Mouse (Mus musculus): Measurements from ENCODE around the gene Rsrc1. TPM values are rescaled to one million over a fixed set of nuclear protein-coding genes. Genes with fewer than 3 reads are reported as not detected.
"Not testable (repeated sequence)": the region's sequence is repeated elsewhere in the genome, so short reads cannot be mapped to it uniquely, and the experiment has no call there.

Rsrc1 gene
- total RNA-seq, 2 experiments from 2014 or later, result 31.0 to 31.1 TPM

DNA sequence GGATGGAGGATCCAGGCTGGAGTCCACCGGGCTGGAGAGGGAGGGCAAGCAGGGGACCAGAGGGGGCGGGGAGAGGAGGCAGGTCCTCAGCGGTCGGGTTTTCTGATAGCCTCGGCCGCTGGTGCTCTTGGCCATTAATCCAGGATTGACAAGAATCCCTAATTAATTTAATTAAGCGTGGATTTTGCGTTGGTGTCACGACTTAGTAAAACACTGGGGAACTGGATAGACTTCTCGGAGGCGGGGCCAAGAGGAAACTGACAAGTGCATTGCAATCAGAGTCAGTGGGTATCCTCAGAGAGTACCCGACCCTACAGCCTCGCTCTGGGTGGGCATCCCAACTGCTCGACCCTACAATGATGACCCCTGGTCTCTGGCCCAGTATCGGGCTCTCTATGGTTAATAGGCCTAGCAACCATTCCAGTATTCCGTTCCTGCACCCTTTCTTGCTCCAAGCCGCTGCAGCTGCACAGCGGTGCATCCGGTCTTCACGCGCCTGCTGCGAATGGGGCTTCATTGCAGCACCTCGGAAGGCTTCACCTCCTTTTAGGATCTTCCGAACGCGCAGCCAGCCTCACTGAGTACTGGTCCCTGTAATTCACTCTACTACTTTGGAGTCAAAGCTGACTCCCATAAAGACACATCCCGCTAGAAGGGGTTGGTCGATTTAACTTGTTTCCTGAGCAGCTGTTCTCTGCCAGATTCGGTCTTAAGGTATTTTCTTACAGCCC is 1.2 kb downstream of the Rsrc1 start:
- intact Hi-C loops (cut with DNase I), result loop anchor here (5.0 kb wide), 1 partner anchor 570 kb away; no protein-coding TSS in a partner anchor

GRCm38 (mm10) chr3:66983481-66983880 is 2.3 kb downstream of the Rsrc1 start:
- DNase-seq (ENCODE audit: low spot score in 2 of 2), result no peak
- intact Hi-C loops (cut with DNase I), result loop anchor here (5.0 kb wide), 1 partner anchor 571 kb away; no protein-coding TSS in a partner anchor

More for the DNA sequence above, 1.2 kb downstream of the Rsrc1 start:
- peak; percentile 19 to 24 for DNase-seq (ENCODE audit: low spot score in 2 of 2)

GRCm38 (mm10) chr3:66985539-66986286 is 4.5 kb downstream of the Rsrc1 start:
- intact Hi-C loops (cut with DNase I), result no loop called here
- DNase-seq (ENCODE audit: low spot score in 2 of 2), result peak; percentile 83 to 84

DNA sequence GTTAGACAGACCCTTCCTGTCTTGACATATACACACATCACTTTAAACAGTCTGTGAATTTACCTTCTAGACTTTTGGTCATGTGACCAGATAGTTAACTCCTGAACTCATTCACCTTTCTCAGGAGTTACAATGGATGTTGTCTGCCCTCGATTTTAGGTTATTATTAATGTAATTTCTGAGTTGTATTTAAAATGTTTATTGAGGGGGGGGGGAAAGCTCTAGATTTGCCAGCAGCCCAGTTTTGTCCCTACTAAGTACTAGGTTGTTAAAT is 5.0 kb downstream of the Rsrc1 start:
- no peak for DNase-seq (ENCODE audit: low spot score in 2 of 2)
- intact Hi-C loops (cut with DNase I), result no loop called here

DNA sequence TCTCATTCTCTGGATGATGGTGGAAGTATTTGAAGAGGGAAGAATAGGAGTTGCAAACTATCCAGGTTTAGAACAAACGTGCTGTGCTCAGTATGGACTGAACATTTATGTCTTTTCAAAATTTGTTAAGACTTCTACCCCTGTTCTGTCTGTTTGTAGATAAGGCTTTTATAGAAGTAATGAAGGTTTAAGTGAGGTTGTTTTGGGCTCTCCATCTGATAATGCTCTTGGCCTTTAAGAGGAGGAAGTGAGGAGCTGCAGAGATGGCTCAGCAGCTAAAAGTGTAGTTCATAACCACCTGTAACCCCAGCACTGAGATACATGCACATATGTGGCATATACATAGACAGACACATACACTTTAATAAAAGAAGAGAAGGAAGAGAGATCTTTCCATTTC is 15.6 kb downstream of the Rsrc1 start:
- DNase-seq (ENCODE audit: low spot score in 2 of 2), result no peak
- intact Hi-C loops (cut with DNase I), result no loop called here

DNA sequence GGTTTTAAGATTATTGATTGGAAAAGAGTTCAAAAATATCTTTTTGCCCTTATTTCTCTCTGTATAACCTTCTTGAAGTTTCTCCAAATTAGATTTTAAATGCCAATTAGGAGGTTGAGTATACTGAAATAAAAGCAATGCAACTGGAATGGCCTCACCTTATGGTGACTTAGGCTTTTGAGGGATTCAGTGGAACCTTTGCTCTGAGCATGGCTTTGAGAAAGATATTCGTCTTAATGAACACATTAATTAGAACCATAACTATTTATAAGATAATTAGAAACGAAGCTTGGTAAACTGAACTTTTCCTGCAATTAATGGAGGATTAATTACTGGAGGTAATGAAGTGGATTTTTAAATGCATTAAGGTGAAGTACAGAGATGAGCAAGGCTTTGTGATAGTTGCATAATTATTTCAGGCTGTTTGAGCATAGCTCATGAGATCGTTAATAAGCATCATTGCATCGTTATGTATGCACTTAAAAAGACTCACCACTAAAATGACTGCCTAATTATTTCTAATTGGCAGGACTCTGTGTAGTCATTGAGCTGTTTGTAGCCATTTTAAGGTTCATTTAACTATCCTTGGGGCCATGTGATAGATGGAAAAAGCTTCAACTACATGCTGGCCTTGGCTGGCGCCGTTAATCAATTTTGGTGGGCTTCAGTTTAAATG is 55.3 kb downstream of the Rsrc1 start:
- DNase-seq (ENCODE audit: low spot score in 2 of 2), result no peak
- intact Hi-C loops (cut with DNase I), result no loop called here

GRCm38 (mm10) chr3:67059755-67060154 is 78.6 kb downstream of the Rsrc1 start:
- DNase-seq (ENCODE audit: low spot score in 2 of 2), result no peak
- intact Hi-C loops (cut with DNase I), result no loop called here

GRCm38 (mm10) chr3:67070575-67071488 is 89.6 kb downstream of the Rsrc1 start:
- intact Hi-C loops (cut with DNase I), result no loop called here

DNA sequence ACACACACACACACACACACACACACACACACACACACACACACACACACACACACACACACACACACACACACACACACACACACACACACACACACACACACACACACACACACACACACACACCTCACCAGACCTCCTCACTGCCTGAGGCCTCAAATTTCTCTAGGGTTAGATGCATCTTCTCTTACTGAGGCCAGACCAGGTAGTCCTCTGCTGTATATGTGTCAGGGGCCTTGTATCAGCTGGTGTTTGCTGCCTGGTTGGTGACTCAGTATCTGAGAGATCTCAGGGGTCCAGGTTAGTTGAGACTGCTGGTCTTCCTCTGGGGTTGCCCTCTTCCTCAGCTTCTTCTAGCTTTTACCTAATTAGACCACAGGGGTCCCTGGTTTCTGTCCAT is 92.5 kb downstream of the Rsrc1 start:
- DNase-seq (ENCODE audit: low spot score in 2 of 2); intact Hi-C loops (cut with DNase I): not testable (repeated sequence)

More at GRCm38 (mm10) chr3:67070575-67071488, 89.6 kb downstream of the Rsrc1 start:
- no peak for DNase-seq (ENCODE audit: low spot score in 2 of 2)

- DNase-seq (ENCODE audit: low spot score in 2 of 2), result no peak
- intact Hi-C loops (cut with DNase I), result no loop called here
These were observed 94.3 kb downstream of the Rsrc1 start for GRCm38 (mm10) chr3:67075484-67075883.

GRCm38 (mm10) chr3:67084742-67085141 is 103.6 kb downstream of the Rsrc1 start:
- DNase-seq (ENCODE audit: low spot score in 2 of 2), result no peak

GRCm38 (mm10) chr3:67108428-67108827 is 127.2 kb downstream of the Rsrc1 start:
- DNase-seq (ENCODE audit: low spot score in 2 of 2), result no peak
- intact Hi-C loops (cut with DNase I), result no loop called here

More at GRCm38 (mm10) chr3:67084742-67085141, 103.6 kb downstream of the Rsrc1 start:
- intact Hi-C loops (cut with DNase I), result no loop called here

GRCm38 (mm10) chr3:67116317-67116716 is 135.1 kb downstream of the Rsrc1 start:
- intact Hi-C loops (cut with DNase I), result no loop called here
- no peak for DNase-seq (ENCODE audit: low spot score in 2 of 2)

DNA sequence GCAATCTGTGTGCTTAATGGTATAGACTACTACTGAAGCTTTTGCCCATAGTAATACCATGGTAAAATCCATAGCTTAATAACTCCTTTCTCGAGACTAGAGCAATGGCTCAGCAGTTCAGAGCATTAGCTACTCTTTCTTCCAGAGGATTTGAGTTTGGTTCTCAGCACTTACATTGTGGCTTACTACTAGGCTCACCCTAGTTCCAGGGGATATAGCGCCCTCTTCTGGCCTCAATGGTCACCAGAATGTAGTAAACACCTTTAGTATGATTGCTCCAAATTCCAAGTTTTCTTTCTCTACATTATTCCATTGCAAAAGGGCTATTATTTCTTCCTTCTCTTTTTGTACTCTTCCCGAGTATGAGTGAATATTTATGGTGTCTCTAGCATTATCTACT is 151.3 kb downstream of the Rsrc1 start:
- intact Hi-C loops (cut with DNase I), result no loop called here

DNA sequence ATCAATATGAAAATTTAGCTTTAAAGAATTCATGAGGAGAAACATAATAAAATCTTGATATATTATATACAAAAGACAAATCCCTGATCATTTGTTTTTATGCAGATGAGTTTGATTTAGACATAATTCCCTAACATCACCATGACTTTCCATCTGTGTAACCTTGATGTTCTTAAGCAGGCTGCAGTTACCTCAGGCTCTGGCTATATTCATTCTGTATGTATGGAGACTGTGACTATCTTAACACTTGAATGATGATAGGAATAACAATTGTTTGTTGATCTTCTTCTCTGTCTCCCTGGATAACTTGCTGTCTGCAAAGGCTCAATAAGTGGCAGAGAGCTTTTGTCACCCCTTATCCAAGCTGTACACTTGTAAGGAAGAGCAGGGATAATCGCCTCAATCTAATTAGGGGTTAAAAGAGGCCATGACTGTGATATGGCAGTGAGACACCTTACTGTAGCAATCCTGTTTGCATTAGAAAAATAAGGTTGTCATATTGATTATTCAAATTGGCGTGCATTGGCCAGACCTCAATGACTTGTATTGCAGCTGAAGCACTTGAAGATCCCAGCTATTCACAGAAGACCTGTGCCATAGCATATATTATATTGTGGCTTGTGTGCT is 154.7 kb downstream of the Rsrc1 start:
- intact Hi-C loops (cut with DNase I), result no loop called here
- DNase-seq (ENCODE audit: low spot score in 2 of 2), result no peak

More for the DNA sequence above, 151.3 kb downstream of the Rsrc1 start:
- DNase-seq (ENCODE audit: low spot score in 2 of 2), result no peak

GRCm38 (mm10) chr3:67144952-67145351 is 163.8 kb downstream of the Rsrc1 start:
- DNase-seq (ENCODE audit: low spot score in 2 of 2), result no peak
- intact Hi-C loops (cut with DNase I), result no loop called here

DNA sequence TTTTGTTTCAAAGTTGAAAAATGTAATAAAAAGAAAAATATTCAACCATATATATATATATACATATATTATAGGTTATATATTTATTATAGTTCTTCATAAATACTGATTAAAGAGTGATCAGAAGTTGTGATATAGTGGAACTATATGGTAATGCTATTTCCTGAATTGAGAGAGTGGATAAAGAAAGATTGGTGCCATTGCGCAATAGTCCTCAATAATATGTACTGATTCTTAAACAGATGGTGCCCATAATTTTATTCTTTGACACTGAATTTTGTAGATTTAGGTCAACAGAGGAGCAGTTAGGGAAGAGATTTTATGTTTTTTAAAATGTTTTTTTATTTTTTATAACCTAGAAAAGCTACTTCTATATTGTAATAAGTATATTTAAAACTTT is 165.1 kb downstream of the Rsrc1 start:
- intact Hi-C loops (cut with DNase I), result no loop called here
- DNase-seq (ENCODE audit: low spot score in 2 of 2), result no peak

DNA sequence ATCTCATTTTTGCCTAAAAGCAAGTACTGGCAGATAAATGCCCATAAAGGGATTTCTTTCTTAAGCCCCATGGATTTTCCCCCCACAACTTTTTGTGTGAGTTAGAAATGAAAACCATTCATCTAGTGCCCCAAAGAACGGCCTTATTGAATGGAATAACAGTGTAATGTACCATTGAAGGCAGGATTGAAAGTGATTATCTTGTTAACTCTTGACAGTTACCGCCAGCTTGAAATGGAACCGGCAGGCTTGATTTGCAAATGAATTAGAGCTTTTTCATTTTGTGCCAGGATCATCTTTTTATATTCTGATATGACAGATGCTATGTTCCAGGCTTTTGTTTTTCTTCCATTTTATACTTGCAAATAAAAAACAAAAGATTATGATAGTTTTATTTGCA is 166.1 kb downstream of the Rsrc1 start:
- intact Hi-C loops (cut with DNase I), result no loop called here
- no peak for DNase-seq (ENCODE audit: low spot score in 2 of 2)

- intact Hi-C loops (cut with DNase I), result no loop called here
- no peak for DNase-seq (ENCODE audit: low spot score in 2 of 2)
These were observed 216.0 kb downstream of the Rsrc1 start for GRCm38 (mm10) chr3:67197179-67197578.

Measured in left cerebral cortex, postnatal 25 days (tissue).